In genomic region chr1:143903234-143903633, GRCm38 (mm10) we compare ENCODE assay signal across 17 mouse cellular contexts.
A peak's percentile ranks its signal among the peaks of the same experiment; 100 is the strongest.
DNase-seq lines count a peak whose midpoint lies in the region; ATAC-seq and TF ChIP-seq lines count a peak whose summit lies in the region.
"Had no signal": no experiment of that assay in that cellular context is flagged by ENCODE, and none has a peak within 500 bp of the region (broad histone marks: within the 10 kb centered on the region; RNA-seq: fewer than 3 reads in every experiment).

No protein-coding gene starts in this region.

- no peak overlapping the region for H3K4me3 ChIP-seq in forebrain, postnatal 0 days (ENCODE audit: low read depth, low read length)
- no peak overlapping the region for H3K4me3 ChIP-seq in forebrain, embryonic 11.5 days (ENCODE audit: low read depth, low read length)
- H3K4me3 ChIP-seq: embryonic facial prominence, embryonic 13.5 days; forebrain, embryonic 13.5 days; heart, embryonic 10.5 days; heart, embryonic 15.5 days; hindbrain, embryonic 10.5 days; intestine, embryonic 15.5 days had no signal

- peak; percentile 26; the same call in 1 of the 2 replicates for ATAC-seq in forebrain, postnatal 0 days
- ATAC-seq in forebrain, embryonic 11.5 days (replicated peaks; ENCODE audit: low FRiP score), result no peak
- ATAC-seq in megakaryocyte, adult 5-6 weeks (ENCODE audit: poor library complexity, severe bottlenecking), result peak; percentile 53

- peaks cover 12% of the 10 kb centered on the region; the same call in 1 of the 2 replicates for H3K4me1 ChIP-seq in forebrain, postnatal 0 days (ENCODE audit: insufficient read depth)
- no peaks in the 10 kb centered on the region for H3K4me1 ChIP-seq in forebrain, embryonic 11.5 days (replicated peaks; ENCODE audit: control insufficient read depth, insufficient read depth, low read length)
- H3K4me1 ChIP-seq: embryonic facial prominence, embryonic 13.5 days; forebrain, embryonic 13.5 days; heart, embryonic 10.5 days; heart, embryonic 15.5 days; intestine, embryonic 15.5 days had no signal

- intact Hi-C loops in left cerebral cortex, postnatal 10 days (cut with DNase I), result no loop called here

- H3K27ac ChIP-seq in forebrain, postnatal 0 days (ENCODE audit: low read depth, low read length), result no peak overlapping the region
- H3K27ac ChIP-seq in forebrain, embryonic 11.5 days (ENCODE audit: low read depth, low read length), result no peak overlapping the region
- H3K27ac ChIP-seq: embryonic facial prominence, embryonic 13.5 days; forebrain, embryonic 13.5 days; heart, embryonic 10.5 days; heart, embryonic 15.5 days; hindbrain, embryonic 10.5 days; hindbrain, embryonic 14.5 days; intestine, embryonic 15.5 days had no signal

- no peak for TF ChIP-seq CTCF in forebrain, postnatal 0 days (IDR thresholded peaks at IDR 0.05; ENCODE audit: low read depth)

- WGBS in forebrain, postnatal 0 days, result 65% methylated on average over 5 of the region's 5 CpGs
- WGBS in forebrain, embryonic 11.5 days, result 81% methylated on average over 5 of the region's 5 CpGs

- H3K27me3 ChIP-seq in forebrain, postnatal 0 days (ENCODE audit: insufficient read depth, low read length), result no peaks in the 10 kb centered on the region
- H3K27me3 ChIP-seq in forebrain, embryonic 11.5 days (ENCODE audit: control insufficient read depth, insufficient read depth, low read length), result no peaks in the 10 kb centered on the region
- H3K27me3 ChIP-seq: embryonic facial prominence, embryonic 13.5 days; forebrain, embryonic 13.5 days; heart, embryonic 15.5 days; intestine, embryonic 15.5 days had no signal

- H3K9me3 ChIP-seq in forebrain, postnatal 0 days (ENCODE audit: low read length), result no peaks in the 10 kb centered on the region
- no peaks in the 10 kb centered on the region for H3K9me3 ChIP-seq in forebrain, embryonic 11.5 days (ENCODE audit: control insufficient read depth, low read length)
- H3K9me3 ChIP-seq: embryonic facial prominence, embryonic 13.5 days; forebrain, embryonic 13.5 days; heart, embryonic 10.5 days; heart, embryonic 15.5 days; hindbrain, embryonic 10.5 days; intestine, embryonic 15.5 days had no signal

- no peak overlapping the region for H3K4me2 ChIP-seq in forebrain, postnatal 0 days (ENCODE audit: low read depth)
- no peak overlapping the region for H3K4me2 ChIP-seq in forebrain, embryonic 11.5 days (ENCODE audit: low read depth, low read length, severe bottlenecking)
- H3K4me2 ChIP-seq: embryonic facial prominence, embryonic 13.5 days; forebrain, embryonic 13.5 days; heart, embryonic 15.5 days; hindbrain, embryonic 14.5 days; intestine, embryonic 15.5 days had no signal

- no peaks in the 10 kb centered on the region for H3K36me3 ChIP-seq in forebrain, postnatal 0 days (ENCODE audit: insufficient read depth)
- H3K36me3 ChIP-seq in forebrain, embryonic 11.5 days (ENCODE audit: control insufficient read depth, insufficient read depth, low read length), result no peaks in the 10 kb centered on the region
- H3K36me3 ChIP-seq: embryonic facial prominence, embryonic 13.5 days; heart, embryonic 10.5 days; heart, embryonic 15.5 days; hindbrain, embryonic 10.5 days; intestine, embryonic 15.5 days had no signal

- no peak overlapping the region for H3K9ac ChIP-seq in forebrain, postnatal 0 days
- H3K9ac ChIP-seq in forebrain, embryonic 11.5 days (ENCODE audit: low read length), result no peak overlapping the region
- H3K9ac ChIP-seq: embryonic facial prominence, embryonic 13.5 days; forebrain, embryonic 13.5 days; heart, embryonic 15.5 days; hindbrain, embryonic 14.5 days; intestine, embryonic 15.5 days had no signal

- no peak for DNase-seq in forebrain, postnatal 0 days
- DNase-seq in forebrain, embryonic 11.5 days (ENCODE audit: low spot score), result no peak
- DNase-seq in ovary, postnatal 36 days (ENCODE audit: low spot score), result peak; percentile 14
- DNase-seq in ovary, postnatal 14 days (ENCODE audit: low spot score), result no peak
- peak; percentile 35 to 36 for DNase-seq in adrenal gland, postnatal 36 days
- no peak for DNase-seq in left cerebral cortex, postnatal 10 days (ENCODE audit: extremely low spot score in 1 of 2, low spot score in 2 of 2)
- DNase-seq: gastrocnemius, postnatal 36 days; heart, adult 18-20 months; heart, postnatal 14 days had no signal

Comparison
In these comparisons a context has a peak if more than half of its experiments do, and no peak if none do; other contexts are left out.
1. DNase-seq: peak in ovary, postnatal 36 days (single experiment) and adrenal gland, postnatal 36 days (2 of 2); none in forebrain, postnatal 0 days (single experiment), forebrain, embryonic 11.5 days (single experiment), ovary, postnatal 14 days (single experiment) and left cerebral cortex, postnatal 10 days (0 of 2).